Mouse (Mus musculus) megakaryocyte-erythroid progenitor cell, adult 5-6 weeks (primary cell): ENCODE results near the gene Sipa1l2. TPM values are rescaled to one million over a fixed set of nuclear protein-coding genes. Genes with fewer than 3 reads are reported as not detected.

Experiments
- ATAC-seq: replicated peaks from 2 replicates; pipeline ENCODE4 v1.8.0; 2016; ENCODE audit warnings: mild to moderate bottlenecking, inconsistent platforms; ENCODE audit not compliant: severe bottlenecking, poor library complexity, low FRiP score, low TSS enrichment
- total RNA-seq, 2 experiments: library from RNA; stranded (forward) in 1 of 2; stranded (reverse) in 1 of 2; fragments of 200-1000, 215-1000 nt in 1 of 2; fragments of >200 nt in 1 of 2; fragmentation: Nextera tagmentation in 1 of 2; gene quantifications; 2 replicates each; pipeline ENCODE4 v1.2.3; 2014 to 2017

Gene Sipa1l2
- total RNA-seq, 2 experiments from 2014 or later, result 0.94 to 1.1 TPM

DNA sequence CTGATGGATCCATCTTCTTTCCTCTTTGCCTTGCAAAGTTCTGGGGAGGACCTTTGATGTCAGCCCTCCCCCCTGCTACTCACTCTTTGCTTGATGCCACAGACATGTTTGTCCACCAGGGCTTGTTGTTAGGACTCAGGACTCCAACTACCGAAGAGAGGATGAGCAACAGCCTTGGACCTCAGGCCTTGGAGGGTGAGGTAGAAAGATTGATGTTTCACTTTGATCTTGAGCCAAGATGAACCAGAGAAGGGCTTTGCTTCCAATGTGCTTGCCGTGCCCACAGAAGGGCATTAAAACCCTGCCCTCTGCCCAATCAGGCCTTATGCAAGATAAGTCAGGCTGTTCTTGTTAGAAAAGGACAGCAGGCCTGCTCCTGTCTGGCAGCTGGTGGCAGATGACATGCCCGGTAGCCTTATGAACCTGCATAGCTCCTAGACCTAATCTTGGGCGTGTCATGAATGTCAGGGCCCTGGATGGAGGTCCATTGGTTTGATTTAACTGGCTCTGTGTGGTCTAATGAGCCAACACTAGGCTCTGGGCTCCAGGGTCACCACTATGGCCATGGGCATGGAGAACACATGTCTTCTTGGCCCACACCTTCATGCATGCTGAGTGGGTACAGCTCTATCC, 184.9 kb downstream of the Sipa1l2 start:
- no peak for ATAC-seq

DNA sequence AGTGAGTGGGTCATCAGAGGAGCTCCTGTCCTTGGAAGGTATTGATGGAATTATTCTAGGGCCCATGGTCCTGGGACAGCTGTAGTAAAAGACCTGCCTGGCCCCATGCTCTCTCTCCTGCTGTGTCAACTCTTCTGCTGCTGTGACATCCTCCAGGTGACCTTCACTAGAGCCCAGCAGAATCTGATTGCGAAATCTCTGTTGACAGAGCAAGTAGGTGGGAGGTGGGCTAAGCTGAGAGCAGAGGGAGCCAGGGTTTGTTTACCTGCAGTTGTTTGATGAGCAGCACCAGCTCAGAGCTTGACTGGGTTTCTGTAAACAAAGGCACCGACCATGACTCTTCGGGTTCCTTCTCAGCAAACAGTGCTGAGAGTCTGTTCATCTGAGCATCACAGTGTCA, 187.9 kb downstream of the Sipa1l2 start:
- no peak for ATAC-seq

DNA sequence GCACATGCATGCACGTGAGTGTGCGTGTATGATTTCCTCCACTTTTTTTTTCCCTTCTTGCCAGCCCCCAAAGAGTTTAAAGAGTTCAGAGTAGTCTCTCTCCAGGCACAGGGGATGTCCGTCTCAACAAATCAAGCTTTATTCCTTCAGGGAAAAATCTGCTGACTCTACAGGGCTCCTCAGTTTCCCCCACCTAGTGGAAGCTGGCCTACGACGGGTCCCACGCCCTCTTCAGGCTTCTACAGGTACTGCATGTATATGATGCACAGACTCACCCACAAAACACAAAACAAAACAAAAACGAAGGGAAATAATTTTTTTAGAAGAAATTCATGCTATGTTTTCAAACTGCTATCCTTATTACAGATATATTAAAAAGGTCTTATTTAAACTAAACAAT, 189.7 kb downstream of the Sipa1l2 start:
- no peak for ATAC-seq

DNA sequence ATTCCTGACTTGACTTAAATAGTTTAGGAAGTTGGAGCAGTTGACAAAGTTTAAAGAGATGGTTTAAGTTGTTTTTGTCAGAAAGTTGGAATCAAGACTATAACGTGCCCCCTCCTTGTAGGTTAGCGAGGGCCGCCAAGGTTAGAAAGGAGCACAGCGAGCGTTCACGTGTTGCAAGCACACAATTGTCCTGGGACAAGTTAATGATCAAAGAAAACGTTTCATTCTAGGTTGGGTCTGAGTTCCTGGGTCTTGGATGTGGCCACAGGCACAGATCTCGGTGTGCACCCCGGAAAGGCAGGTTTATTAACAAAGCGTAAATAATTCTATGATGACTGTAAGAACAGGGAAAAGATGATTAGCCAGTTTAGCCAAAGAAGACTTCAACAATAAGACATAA, 190.5 kb downstream of the Sipa1l2 start:
- ATAC-seq, result no peak

DNA sequence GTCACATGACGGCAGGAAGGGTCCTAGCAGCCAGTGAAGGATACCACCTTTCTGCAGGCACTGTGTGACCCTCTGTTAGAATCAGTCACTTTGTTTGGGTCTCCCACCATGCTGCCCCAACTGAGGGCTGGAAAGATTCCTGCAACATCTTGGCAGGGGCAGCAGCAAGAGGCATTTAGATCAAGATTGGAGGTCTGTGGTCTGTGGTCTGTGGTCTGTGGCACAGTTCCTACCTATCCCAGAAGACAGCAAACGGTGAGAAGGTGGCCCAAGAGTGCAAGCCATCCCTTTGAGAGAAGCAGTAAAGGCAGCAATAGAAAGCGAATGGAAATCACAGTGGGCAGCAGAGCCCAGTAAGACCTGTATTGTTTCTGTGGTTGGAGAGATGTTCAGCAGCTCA, 191.9 kb downstream of the Sipa1l2 start:
- no peak for ATAC-seq

DNA sequence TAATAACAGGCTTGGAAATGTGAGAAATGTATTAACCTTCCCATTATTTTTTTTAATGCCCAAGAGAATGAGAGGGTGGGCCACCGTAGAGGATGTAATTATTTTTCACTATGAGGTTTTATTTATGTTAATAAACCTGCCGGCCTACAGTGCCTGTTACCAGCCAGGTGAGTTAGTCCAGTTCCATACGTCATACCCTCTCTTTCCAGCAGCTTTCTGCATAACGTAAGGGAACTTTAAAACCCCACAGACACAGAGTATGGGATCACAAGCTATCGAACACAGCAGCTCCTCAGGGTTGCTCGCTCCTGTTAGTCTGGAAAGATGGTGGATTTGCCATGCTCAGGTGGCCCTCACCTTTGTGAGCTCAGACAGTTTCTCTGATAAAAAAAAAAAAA, 193.2 kb downstream of the Sipa1l2 start:
- no peak for ATAC-seq

DNA sequence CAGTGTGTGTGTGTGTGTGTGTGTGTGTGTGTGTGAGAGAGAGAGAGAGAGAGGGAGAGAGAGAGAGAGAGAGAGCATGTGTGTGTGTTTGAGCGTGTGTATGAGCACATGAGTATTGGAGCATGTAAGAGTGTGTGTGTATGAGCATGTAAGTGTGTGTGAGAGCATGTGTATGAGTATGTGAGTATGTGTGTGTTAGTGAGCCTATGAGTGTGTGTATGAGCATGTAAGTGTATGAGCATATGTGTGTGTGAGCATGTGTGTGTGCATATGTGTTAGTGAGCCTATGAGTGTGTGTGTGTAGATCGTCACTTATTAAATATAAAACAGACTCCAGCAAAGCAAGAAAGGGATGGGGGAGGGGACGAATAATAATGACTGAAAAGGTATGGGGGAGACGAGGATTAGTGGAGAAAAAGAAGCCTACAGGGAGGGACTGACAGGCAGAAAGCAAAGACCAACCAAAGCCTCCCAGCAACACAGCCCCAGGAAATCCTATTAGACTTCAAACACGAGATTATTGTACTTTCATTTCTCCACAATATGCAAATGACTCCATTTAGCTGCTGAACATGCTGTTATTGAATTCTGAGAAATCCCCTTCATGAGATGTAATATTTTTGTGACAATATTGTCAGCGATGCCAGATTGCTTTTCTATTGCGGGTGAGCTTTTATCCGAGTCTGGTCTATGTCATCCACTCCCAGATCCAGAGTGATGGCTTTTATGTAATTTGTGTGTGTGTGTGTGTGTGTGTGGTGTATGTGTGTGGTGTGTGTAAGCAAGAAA, 193.8 kb downstream of the Sipa1l2 start:
- no peak for ATAC-seq

DNA sequence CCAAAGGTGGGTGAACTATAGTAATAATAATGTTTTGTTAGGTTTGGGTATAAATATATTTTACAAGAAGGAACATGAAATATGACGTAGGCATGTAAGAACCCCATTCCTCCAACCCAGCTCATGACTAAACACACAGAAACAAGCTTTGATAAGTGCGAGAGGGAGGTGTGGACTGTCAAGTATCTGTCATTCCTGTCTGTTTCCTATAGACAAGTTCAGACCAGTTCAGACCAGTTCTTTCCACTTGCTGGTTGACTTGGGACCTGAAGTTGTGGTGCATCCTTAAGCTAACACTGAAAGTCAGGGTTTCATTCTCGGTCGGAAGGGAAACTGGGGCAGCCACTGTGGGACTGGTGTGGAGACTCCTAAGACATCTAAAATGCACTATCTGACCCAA, 197.0 kb downstream of the Sipa1l2 start:
- ATAC-seq, result no peak

DNA sequence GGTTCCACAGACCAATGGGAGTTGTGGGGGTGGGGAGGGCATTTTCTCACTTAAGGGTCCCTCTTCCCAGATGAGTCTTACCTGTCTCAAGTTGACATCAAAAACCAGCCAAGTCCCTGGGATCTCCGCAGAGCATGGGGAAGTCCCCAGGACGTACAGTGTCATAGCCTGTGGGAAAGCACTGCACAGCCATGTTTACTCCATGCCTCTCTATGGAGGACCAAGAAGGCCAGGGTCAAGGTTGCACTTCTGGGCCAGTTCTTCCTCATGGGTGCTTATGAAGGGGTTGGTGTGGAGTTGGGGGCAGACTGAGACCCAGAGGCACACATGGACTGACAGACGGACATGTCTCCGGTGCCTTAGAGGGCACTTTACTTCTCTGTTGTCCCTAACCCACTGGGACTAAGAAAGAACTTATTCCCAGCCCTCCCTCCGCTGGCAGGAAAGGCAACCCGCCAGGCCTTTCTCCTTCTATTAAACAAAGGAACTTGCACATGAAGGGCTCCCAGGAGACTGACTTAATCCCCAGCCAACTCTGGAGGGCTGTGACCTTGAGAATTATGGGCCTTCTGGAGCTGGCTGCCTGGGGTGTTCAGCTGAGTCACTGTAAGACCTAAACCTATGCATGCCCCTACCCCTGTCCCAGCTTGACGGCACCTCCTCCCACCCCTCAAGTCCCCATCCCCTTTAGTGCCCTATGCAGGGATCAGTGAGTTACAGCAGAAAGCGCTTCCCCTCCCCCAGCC, 199.9 kb downstream of the Sipa1l2 start:
- ATAC-seq, result no peak

DNA sequence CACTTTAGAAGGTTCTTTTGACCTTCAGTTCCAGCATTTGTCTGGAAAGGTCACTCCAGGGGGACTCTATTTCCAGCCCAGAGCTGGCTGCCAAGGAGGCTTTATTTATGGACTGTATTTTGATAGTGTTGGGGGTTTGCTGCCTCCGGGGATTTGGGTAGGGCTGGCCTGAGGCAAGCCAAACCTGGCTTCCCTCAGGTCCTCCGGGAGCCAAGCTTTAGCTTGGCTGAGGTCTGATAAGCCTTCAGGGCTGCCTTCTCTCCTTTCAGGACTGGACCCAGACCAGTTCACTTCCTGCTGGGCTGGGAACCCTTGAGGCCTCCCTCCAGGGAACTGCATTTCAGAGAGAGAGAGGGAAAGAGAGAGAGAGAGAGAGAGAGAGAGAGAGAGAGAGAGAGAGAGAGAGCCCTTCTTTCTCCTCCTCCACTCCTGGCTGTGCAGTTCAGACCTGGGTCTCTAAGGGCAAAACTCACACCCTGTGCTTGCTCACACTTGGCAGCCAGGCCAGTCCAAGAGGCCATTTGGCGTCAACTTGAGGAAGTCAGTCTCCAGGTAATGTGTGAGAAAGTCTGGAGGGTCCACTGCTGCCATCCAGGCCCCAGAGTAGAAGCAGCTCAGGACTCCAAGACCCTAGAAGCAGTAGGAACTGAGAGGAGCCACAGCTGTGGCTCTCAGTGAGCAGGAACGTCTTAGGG, 201.1 kb downstream of the Sipa1l2 start:
- no peak for ATAC-seq

Other genes with a start within 250 kb of the Sipa1l2 start
- 0.45 and 1.2 TPM in 2 replicates for gene Map10, start 100.0 kb upstream of the Sipa1l2 start, total RNA-seq (2014; fragmentation: Nextera tagmentation)
- 1.3 TPM in 1 of 2 replicates, not detected in the other for gene Map10, start 100.0 kb upstream of the Sipa1l2 start, total RNA-seq (2017)
- 28.5 and 30.9 TPM in 2 replicates for gene Ntpcr, start 160.2 kb upstream of the Sipa1l2 start, total RNA-seq (2014; fragmentation: Nextera tagmentation)
- 18.2 and 66.2 TPM in 2 replicates for gene Ntpcr, start 160.2 kb upstream of the Sipa1l2 start, total RNA-seq (2017)